ENCODE assay signal across 12 mouse cellular contexts in the genomic region with DNA sequence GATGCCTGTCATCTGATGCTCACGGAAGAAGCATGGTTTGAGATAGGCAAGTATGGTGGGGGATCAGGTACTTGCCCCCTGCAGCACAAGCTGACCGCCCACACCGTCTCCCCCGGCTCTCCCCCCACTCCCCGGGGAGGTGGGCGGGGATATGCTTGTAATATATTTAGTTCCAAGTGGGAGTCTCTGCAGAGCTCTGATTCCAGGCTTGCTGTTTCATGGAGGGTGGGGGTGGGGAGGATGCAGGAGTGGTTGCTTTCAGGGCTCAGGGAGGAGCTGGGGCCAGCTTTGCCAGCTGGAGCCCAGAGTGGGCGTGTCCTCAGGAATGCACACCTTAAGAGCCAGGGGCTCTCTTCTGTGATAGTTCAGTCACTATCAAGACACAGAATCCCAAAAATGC. TPM values are rescaled to one million over a fixed set of nuclear protein-coding genes. Genes with fewer than 3 reads are reported as not detected.
DNase-seq lines count a peak whose midpoint lies in the region; ATAC-seq and TF ChIP-seq lines count a peak whose summit lies in the region.
"Had no signal": no experiment of that assay in that cellular context is flagged by ENCODE, and none has a peak within 500 bp of the region (broad histone marks: within the 10 kb centered on the region; RNA-seq: fewer than 3 reads in every experiment).

No protein-coding gene starts in this region.

- no peaks in the 10 kb centered on the region for H3K36me3 ChIP-seq in intestine, embryonic 14.5 days (ENCODE audit: control insufficient read depth, insufficient read depth, low read length)
- H3K36me3 ChIP-seq: G1E; midbrain, embryonic 12.5 days; neural tube, embryonic 12.5 days had no signal

- no peaks in the 10 kb centered on the region for H3K9me3 ChIP-seq in intestine, embryonic 14.5 days (ENCODE audit: control insufficient read depth, low read length)
- H3K9me3 ChIP-seq: midbrain, embryonic 12.5 days; neural tube, embryonic 12.5 days had no signal

- H3K27me3 ChIP-seq in intestine, embryonic 14.5 days (replicated peaks; ENCODE audit: control insufficient read depth, insufficient read depth, low read length), result no peaks in the 10 kb centered on the region

- H3K4me3 ChIP-seq in gastrocnemius, adult 2 months, result no peak overlapping the region
- no peak overlapping the region for H3K4me3 ChIP-seq in left cerebral cortex, adult 2 months
- H3K4me3 ChIP-seq in intestine, embryonic 14.5 days (ENCODE audit: low read depth, low read length), result no peak overlapping the region
- H3K4me3 ChIP-seq: midbrain, embryonic 12.5 days; neural tube, embryonic 12.5 days had no signal

- H3K4me1 ChIP-seq in intestine, embryonic 14.5 days (replicated peaks; ENCODE audit: control insufficient read depth, insufficient read depth, low read length), result peaks cover 48% of the 10 kb centered on the region

- H3K4me2 ChIP-seq in intestine, embryonic 14.5 days (ENCODE audit: low read length), result peak overlapping the region; percentile 33
- H3K4me2 ChIP-seq: midbrain, embryonic 12.5 days; neural tube, embryonic 12.5 days had no signal

- 8% methylated on average over 7 of the region's 7 CpGs for WGBS in intestine, embryonic 14.5 days

- peak; percentile 39 for DNase-seq in gastrocnemius, adult 2 months
- DNase-seq in gastrocnemius, postnatal 36 days, result no peak
- peak in 1 of 2 experiments; percentile 64 for DNase-seq in left cerebral cortex, adult 2 months (ENCODE audit: extremely low spot score in 1 of 2, low spot score in 2 of 2)
- no peak for DNase-seq in left cerebral cortex, postnatal 14 days (ENCODE audit: low spot score in 2 of 2)
- DNase-seq in brain, embryonic 14.5 days (ENCODE audit: low read depth), result peak; percentile 19
- peak; percentile 66 for DNase-seq in intestine, embryonic 14.5 days (ENCODE audit: low spot score)
- no peak for DNase-seq in ovary, adult 18-20 months (ENCODE audit: low spot score)
- DNase-seq in adrenal gland, postnatal 10 days, result no peak
- DNase-seq: thymus, adult 2 months had no signal

- H3K9ac ChIP-seq in intestine, embryonic 14.5 days (ENCODE audit: low read length), result no peak overlapping the region
- H3K9ac ChIP-seq: midbrain, embryonic 12.5 days; neural tube, embryonic 12.5 days had no signal

- no peak for TF ChIP-seq CTCF in gastrocnemius, adult 2 months (IDR thresholded peaks at IDR 0.05)
- TF ChIP-seq CTCF in left cerebral cortex, adult 2 months (IDR thresholded peaks at IDR 0.05), result no peak
- no peak for TF ChIP-seq CTCF in brain, embryonic 14.5 days (IDR thresholded peaks at IDR 0.05; ENCODE audit: borderline replicate concordance, extremely low read depth, insufficient read depth, insufficient read length)

- ATAC-seq in intestine, embryonic 14.5 days (replicated peaks; ENCODE audit: low FRiP score, low TSS enrichment, low read depth), result no peak

- intact Hi-C loops in gastrocnemius, adult 2 months (cut with DNase I), result no loop called here
- intact Hi-C loops in gastrocnemius, postnatal 36 days (cut with DNase I), result no loop called here
- intact Hi-C loops in left cerebral cortex, adult 2 months (cut with DNase I), result no loop called here
- intact Hi-C loops in left cerebral cortex, postnatal 14 days (cut with DNase I), result no loop called here

- H3K27ac ChIP-seq in gastrocnemius, adult 2 months, result no peak overlapping the region; the same call in 1 of the 2 replicates
- peak overlapping the region; percentile 71 for H3K27ac ChIP-seq in left cerebral cortex, adult 2 months
- H3K27ac ChIP-seq in intestine, embryonic 14.5 days (ENCODE audit: low read depth), result peak overlapping the region; percentile 25; the same call in 1 of the 2 replicates
- H3K27ac ChIP-seq: midbrain, embryonic 12.5 days; neural tube, embryonic 12.5 days had no signal

- TF ChIP-seq POLR2A in brain, embryonic 14.5 days (IDR thresholded peaks at IDR 0.05; ENCODE audit: borderline replicate concordance, extremely low read depth, insufficient read depth, insufficient read length, poor library complexity, severe bottlenecking), result no peak

RNA-seq across cellular contexts. Expression of a gene that starts 15.0 kb away (rescaled TPM):
- total RNA-seq in gastrocnemius, adult 2 months (2021), result 1 to 10 TPM; 5.8 to 7.0 TPM
- 1 to 10 TPM; 3.4 to 3.9 TPM for total RNA-seq in gastrocnemius, postnatal 36 days (2021)
- total RNA-seq in left cerebral cortex, adult 2 months (2021), result 1,000 to 10,000 TPM; 1,332 to 1,386 TPM
- 100 to 1,000 TPM; 755 to 854 TPM for total RNA-seq in left cerebral cortex, postnatal 14 days (2021)
- 28.3 and 37.4 TPM in 2 replicates for polyA plus RNA-seq in brain, embryonic 14.5 days (2012; rRNA removed)
- polyA plus RNA-seq in intestine, embryonic 14.5 days (2014; fragmentation: Nextera tagmentation; extraction: Ambion mirVana), result 5.3 and 5.9 TPM in 2 replicates
- total RNA-seq in adrenal gland, postnatal 10 days (2021), result 10 to 100 TPM; 17.3 to 22.9 TPM

RNA-seq across cellular contexts. Expression of a gene that starts 34.6 kb away (rescaled TPM):
- total RNA-seq in gastrocnemius, adult 2 months (2021), result 10 to 100 TPM; 37.5 to 45.5 TPM
- 10 to 100 TPM; 34.1 to 34.9 TPM for total RNA-seq in gastrocnemius, postnatal 36 days (2021)
- 10 to 100 TPM; 63.0 to 65.1 TPM for total RNA-seq in left cerebral cortex, adult 2 months (2021)
- 10 to 100 TPM; 50.5 to 55.9 TPM for total RNA-seq in left cerebral cortex, postnatal 14 days (2021)
- 14.5 and 19.6 TPM in 2 replicates for polyA plus RNA-seq in brain, embryonic 14.5 days (2012; rRNA removed)
- polyA plus RNA-seq in intestine, embryonic 14.5 days (2014; fragmentation: Nextera tagmentation; extraction: Ambion mirVana), result 19.4 and 20.1 TPM in 2 replicates
- total RNA-seq in adrenal gland, postnatal 10 days (2021), result 10 to 100 TPM; 54.7 to 56.9 TPM

Comparison
In these comparisons a context has a peak if more than half of its experiments do, and no peak if none do; other contexts are left out.
1. DNase-seq: peak in gastrocnemius, adult 2 months (single experiment), brain, embryonic 14.5 days (single experiment) and intestine, embryonic 14.5 days (single experiment); none in gastrocnemius, postnatal 36 days (0 of 2), left cerebral cortex, postnatal 14 days (0 of 2), ovary, adult 18-20 months (single experiment) and adrenal gland, postnatal 10 days (single experiment).
2. RNA of a gene that starts 15.0 kb away (total RNA-seq): 1,332 to 1,386 TPM in left cerebral cortex, adult 2 months and 755 to 854 TPM in left cerebral cortex, postnatal 14 days; 17.3 to 22.9 TPM in adrenal gland, postnatal 10 days, 5.8 to 7.0 TPM in gastrocnemius, adult 2 months and 3.4 to 3.9 TPM in gastrocnemius, postnatal 36 days; every median in the first group is over 10 times any median in the second.